Mouse (Mus musculus): ENCODE data around the gene Frk.
"Not testable (repeated sequence)": the region's sequence is repeated elsewhere in the genome, so short reads cannot be mapped to it uniquely, and the experiment has no call there.

The Frk gene

DNA sequence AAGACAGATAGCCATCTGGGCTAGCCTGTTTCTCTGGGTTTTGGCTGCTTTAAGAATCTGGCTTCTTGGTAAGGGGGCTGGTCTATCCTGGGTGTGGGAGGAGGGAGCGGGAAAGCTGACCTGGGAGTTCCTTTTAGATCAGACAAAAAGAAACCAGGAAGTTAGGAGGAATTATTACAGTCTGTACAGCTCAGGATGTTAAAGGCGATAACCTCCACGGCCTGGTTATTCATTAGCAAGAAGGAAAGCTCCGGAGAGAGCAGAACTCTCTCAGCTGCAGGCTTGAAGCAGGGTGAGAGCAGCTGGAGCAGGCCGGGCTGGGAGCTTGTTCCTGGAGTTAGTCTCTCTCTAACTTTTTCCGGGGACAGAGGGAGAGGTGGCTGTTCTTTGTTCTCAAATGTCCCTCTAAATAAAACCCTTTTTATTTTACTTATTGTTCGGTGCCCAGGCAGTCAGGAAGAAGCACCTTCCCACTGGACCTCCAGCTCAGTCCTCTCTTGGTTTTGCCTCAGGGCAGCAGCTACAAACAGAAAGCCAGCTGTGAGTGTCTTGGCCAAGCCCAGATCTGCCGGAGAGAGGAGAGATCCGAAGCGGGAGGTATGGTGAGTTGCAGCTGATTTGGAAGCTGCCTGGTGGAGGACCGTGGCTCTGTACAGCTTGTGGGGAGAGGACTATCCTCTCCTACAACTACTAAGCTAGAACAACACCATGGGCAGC lies at the start of gene Frk:
Gene Frk, plus strand, starts transcription at position 103 of the 717 bp plus-strand sequence.
- DNase-seq (ENCODE audit: extremely low read depth, low read depth), result no peak

GRCm38 (mm10) chr10:34434191-34434590 lies 49.0 kb upstream of the Frk start:
- not testable (repeated sequence) for DNase-seq (ENCODE audit: extremely low read depth, low read depth)

GRCm38 (mm10) chr10:34449469-34449868 lies 33.7 kb upstream of the Frk start:
- DNase-seq (ENCODE audit: extremely low read depth, low read depth), result no peak

DNA sequence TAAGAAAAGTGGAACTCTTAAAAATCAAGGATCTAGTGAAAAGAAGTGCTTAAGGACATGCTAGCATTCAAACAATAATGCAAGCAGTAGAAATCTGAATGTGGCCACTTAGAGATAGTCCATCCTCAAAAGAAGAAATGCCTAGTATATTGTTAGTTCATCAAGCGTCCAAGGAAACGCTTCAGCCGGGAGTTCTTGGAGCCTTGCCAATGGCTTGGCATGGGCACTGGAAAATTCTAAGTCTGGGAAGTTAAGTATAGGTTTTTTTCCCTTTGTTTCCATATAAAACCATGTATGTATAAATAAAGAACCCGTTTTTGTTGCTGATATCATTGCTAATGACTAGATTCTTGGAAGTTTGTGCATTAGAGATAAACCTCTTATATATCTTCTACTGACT lies 21.7 kb upstream of the Frk start:
- DNase-seq (ENCODE audit: extremely low read depth, low read depth), result no peak

DNA sequence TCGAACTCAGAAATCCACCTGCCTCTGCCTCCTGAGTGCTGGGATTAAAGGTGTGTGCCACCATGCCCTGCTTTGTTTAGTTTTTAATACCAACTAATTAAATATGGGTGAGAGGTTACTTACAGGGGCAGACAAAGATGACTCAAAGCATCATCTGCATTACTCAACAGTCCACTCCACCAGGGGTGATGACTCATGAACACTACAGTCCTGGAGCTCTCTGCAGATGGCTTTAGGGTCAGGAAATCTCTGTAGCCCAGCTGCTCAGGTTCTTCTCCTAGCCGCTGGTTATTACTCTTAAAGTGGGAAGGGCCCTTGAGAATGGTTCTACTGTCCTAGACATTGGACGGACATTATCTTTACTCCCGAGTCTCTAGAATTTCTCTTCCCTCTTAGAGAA lies 18.9 kb upstream of the Frk start:
- no peak for DNase-seq (ENCODE audit: extremely low read depth, low read depth)

DNA sequence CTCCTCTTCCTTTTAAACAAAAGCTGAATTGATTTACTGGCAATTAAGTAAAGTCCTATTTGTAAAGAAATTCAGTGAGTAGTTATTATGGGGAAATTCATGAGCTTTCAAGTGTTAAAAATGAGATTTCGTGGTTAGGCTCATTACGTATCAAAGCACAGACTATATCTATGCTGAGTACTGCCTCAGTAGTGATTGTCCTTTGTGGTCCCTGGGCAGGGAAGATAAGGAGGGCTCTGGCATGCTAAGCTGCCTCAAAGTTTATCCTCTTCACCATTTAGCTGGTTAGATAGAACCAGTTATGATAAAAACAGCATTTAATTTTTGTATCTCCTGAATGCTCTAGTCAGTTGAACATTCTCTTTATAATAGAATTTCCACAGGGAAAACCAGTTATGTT lies 14.2 kb upstream of the Frk start:
- DNase-seq (ENCODE audit: extremely low read depth, low read depth), result peak; percentile 6

GRCm38 (mm10) chr10:34479942-34480455 lies 3.2 kb upstream of the Frk start:
- DNase-seq (ENCODE audit: extremely low read depth, low read depth), result no peak

- no peak for DNase-seq (ENCODE audit: extremely low read depth, low read depth)
Observed at GRCm38 (mm10) chr10:34484014-34484411, 814 bp downstream of the Frk start.

- no peak for DNase-seq (ENCODE audit: extremely low read depth, low read depth)
Observed at GRCm38 (mm10) chr10:34485079-34485478, 1.9 kb downstream of the Frk start.

GRCm38 (mm10) chr10:34507807-34508206 lies 24.6 kb downstream of the Frk start:
- no peak for DNase-seq (ENCODE audit: extremely low read depth, low read depth)

DNA sequence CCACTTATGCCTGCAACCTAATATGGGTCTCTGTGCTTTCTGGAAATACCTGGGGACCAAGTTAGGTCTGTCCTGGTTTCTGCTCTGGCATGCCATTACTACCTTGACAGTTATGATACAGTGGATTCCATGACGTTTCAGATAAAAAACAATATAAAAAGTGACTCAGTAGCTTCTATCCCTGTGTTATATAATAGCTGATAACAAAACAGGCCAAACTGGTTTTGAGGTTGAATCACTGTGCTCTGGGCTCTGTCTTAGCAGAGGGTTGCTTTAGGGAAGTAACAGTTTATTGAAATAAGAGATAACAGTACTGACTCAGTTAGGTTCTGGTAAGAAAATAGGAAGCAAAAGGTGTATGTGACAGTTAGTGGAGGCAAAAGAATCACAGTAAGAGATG lies 25.4 kb downstream of the Frk start:
- peak; percentile 60 for DNase-seq (ENCODE audit: extremely low read depth, low read depth)

DNA sequence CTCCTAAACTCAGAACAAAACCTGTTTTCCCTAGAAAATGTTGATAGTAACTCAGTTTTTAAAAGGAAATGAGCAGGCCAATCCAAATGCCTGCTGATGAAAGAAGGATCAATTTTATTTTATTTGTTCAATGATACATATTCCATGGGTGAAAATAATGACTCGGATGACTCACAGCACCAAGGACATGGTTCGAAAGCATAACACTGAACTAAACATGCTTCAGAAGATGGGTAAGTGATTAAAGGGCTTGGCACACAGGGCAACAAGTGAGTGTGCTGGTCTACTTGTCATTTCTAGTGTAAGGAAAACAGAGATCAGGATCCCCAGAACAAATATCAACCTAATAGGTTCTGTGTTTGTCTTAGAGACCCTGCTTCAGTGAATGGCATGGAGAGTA lies 26.1 kb downstream of the Frk start:
- no peak for DNase-seq (ENCODE audit: extremely low read depth, low read depth)

GRCm38 (mm10) chr10:34511192-34511591 lies 28.0 kb downstream of the Frk start:
- DNase-seq (ENCODE audit: extremely low read depth, low read depth), result no peak

GRCm38 (mm10) chr10:34512551-34512950 lies 29.4 kb downstream of the Frk start:
- DNase-seq (ENCODE audit: extremely low read depth, low read depth), result no peak

GRCm38 (mm10) chr10:34525598-34525997 lies 42.4 kb downstream of the Frk start:
- DNase-seq (ENCODE audit: extremely low read depth, low read depth), result no peak

- DNase-seq (ENCODE audit: extremely low read depth, low read depth), result no peak
Observed at GRCm38 (mm10) chr10:34531766-34532165, 48.6 kb downstream of the Frk start.

GRCm38 (mm10) chr10:34532507-34532906 lies 49.3 kb downstream of the Frk start:
- no peak for DNase-seq (ENCODE audit: extremely low read depth, low read depth)

GRCm38 (mm10) chr10:34540687-34541086 lies 57.5 kb downstream of the Frk start:
- no peak for DNase-seq (ENCODE audit: extremely low read depth, low read depth)

DNA sequence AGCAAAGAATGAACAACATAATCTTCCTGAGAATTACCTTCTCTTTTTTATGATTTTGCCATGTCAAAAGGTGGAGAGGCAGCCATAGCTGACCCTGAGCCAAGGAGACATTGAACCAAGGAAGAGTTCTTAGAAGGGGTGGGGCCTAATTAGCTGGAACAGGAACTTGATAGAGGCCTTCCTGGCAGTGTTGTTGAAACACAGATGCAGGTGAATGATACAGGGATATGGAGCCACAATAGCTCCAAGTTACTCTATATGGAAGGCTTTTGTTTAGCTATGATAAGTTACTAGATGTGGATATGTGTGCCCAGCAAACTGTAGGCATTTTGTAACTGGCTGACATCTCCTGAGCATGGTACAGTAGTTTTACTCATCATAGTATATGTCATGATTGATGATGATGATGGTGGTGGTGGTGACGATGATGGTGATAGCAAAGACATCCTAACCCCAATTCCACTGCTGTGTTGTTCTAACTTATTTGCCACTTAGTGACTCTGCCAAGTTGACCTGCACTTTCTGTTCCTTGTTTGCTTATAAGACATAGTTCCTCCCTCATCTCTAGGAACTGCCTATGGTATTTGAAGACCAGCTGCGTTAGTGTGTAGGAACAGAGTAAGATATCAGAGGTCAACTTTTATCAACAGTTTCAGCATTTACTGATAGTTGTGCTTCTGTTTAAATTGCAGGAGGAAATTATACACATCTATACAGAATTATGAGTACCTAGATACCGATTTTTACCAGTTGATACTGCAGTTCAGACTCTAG lies 58.7 kb downstream of the Frk start:
- DNase-seq (ENCODE audit: extremely low read depth, low read depth), result no peak

GRCm38 (mm10) chr10:34550612-34551011 lies 67.4 kb downstream of the Frk start:
- no peak for DNase-seq (ENCODE audit: extremely low read depth, low read depth)

DNA sequence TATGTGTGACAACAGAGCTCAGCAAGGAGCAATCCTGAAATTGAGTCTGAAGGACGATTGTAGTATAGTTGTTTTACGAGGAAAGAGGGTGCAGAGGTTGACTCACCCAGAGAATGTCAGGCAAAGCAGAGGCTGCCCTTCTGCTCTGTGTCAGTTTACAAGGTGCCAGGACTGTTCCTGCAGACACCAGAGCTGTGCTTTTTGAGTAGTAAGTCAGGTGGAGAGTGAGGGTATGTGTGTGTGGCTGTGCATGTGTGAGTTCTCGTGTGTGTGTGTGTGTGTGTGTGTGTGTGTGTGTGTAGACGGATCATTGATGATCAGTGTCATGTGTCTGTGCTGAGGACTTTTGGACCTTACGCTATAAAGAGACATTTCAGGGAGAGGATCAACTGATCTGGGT lies 68.4 kb downstream of the Frk start:
- DNase-seq (ENCODE audit: extremely low read depth, low read depth), result no peak

- DNase-seq (ENCODE audit: extremely low read depth, low read depth), result no peak
Observed at GRCm38 (mm10) chr10:34563518-34564176, 80.4 kb downstream of the Frk start.
